Mouse (Mus musculus) cerebellum, adult 2 months (tissue): ENCODE results near the gene Stau1. TPM values are rescaled to one million over a fixed set of nuclear protein-coding genes. Genes with fewer than 3 reads are reported as not detected.

Experiments used
- DNase-seq, 2 experiments: peaks; one replicate each; pipeline ENCODE4 v3.0.0; 2021
- H3K27ac ChIP-seq: fragments of 200-500 bp; 2 replicates; pipeline ENCODE4 v1.5.1; 2012; ENCODE audit warnings: low read length, control low read depth, inconsistent platforms; ENCODE audit not compliant: insufficient read depth
- H3K27me3 ChIP-seq: fragments of 200-500 bp; 2 replicates; pipeline ENCODE4 v1.6.1; 2012; ENCODE audit warnings: inconsistent platforms, mild to moderate bottlenecking, low read length, moderate library complexity; ENCODE audit not compliant: control insufficient read depth, insufficient read depth
- H3K4me1 ChIP-seq: fragments of 200-500 bp; 2 replicates; pipeline ENCODE4 v1.6.1; 2011; ENCODE audit warnings: low read length; ENCODE audit not compliant: control insufficient read depth, insufficient read depth
- H3K4me3 ChIP-seq: fragments of 200-500 bp; replicated peaks from 2 replicates; pipeline ENCODE3; 2011; ENCODE audit warnings: mild to moderate bottlenecking, low read depth, low read length, control low read depth; ENCODE audit not compliant: insufficient read depth
- CTCF ChIP-seq: fragments of 200-500 bp; IDR thresholded peaks from 2 replicates; pipeline ENCODE4 v1.5.1; 2011; ENCODE audit warnings: low read depth, mild to moderate bottlenecking, control low read depth, low read length, moderate library complexity, borderline replicate concordance; ENCODE audit not compliant: insufficient read depth
- POLR2A ChIP-seq: fragments of 200-500 bp; IDR thresholded peaks from 2 replicates; pipeline ENCODE4 v1.6.1; 2011; ENCODE audit warnings: low read length, control low read depth, borderline replicate concordance; ENCODE audit not compliant: insufficient read depth
- WGBS: fragments of 180-500 bp; shearing (Covaris S2); methylation state at CpG from one replicate; pipeline ENCODE4 v1.1.7; 2018; 5-methylcytosine and 5-hydroxymethylcytosine counted together
- polyA plus RNA-seq: library from polyadenylated mRNA; depleted of rRNA; stranded (reverse); fragments of >200 nt; gene quantifications from 2 replicates; pipeline ENCODE4 v1.2.3, GENCODE M21; 2012

Stau1 gene
- polyA plus RNA-seq, 1 experiment = 54.9 TPM

DNA sequence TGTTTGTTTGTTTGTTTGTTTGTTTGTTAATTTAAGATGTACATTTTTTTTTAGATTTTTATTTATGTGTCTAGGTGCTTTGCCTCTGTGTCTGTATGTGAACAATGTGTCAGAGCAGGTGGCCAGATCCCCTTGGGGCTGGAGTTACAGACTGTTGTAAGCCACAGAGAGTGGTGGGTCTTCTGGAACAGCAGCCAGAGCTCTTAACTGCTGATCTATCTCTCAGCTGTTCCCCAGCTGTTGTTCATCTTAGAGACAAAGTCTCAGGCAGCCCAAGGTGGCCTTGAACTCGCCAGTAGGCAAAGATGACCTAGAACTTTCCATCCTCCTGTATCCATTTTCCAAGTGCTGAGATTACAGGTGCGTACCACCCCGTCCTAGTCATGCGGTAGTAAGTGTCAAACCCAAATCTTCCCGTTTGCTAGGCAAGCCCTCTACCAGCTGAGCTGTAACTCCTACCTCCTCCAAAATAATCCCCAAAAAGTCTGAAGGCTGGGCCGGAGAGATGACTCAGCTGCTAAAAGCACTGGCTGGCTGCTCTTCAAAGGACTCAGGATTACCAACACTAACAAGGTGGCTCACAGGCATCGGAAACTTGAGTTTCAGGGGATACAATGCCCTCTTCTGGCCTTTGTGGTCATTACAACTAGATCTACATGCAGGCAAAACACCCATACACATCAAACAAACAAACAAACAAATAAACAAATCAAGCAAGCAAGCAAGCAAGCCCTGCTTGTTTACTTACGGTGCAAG, 8.2 kb upstream of the Stau1 start:
- H3K4me1 ChIP-seq = peaks cover 5% of the 10 kb centered on the region; the same call in 1 of the 2 replicates
- no peaks in the 10 kb centered on the region for H3K27me3 ChIP-seq
- no peak overlapping the region for H3K4me3 ChIP-seq
- TF ChIP-seq CTCF (peak; percentile 56; the same call in 1 of the 2 replicates), POLR2A (no peak)
- WGBS = 41% methylated on average over 8 of the region's 8 CpGs
- peak; percentile 62 to 79 for DNase-seq
- H3K27ac ChIP-seq = no peak overlapping the region

- 70% methylated on average over 9 of the region's 9 CpGs for WGBS
- no peak for TF ChIP-seq CTCF
- no peak for TF ChIP-seq POLR2A
- H3K4me1 ChIP-seq = peaks cover 3% of the 10 kb centered on the region; the same call in 1 of the 2 replicates
Measured at GRCm38 (mm10) chr2:167001486-167001885, 5.4 kb upstream of the Stau1 start.

GRCm38 (mm10) chr2:166996533-166996894, 415 bp upstream of the Stau1 start:
- Histone ChIP-seq H3K4me1 (peaks cover 3% of the 10 kb centered on the region; the same call in 1 of the 2 replicates), H3K27me3 (no peaks in the 10 kb centered on the region), H3K4me3 (peak overlapping the region; percentile 65), H3K27ac (peak overlapping the region; percentile 77)
- no peak for TF ChIP-seq CTCF
- no peak for TF ChIP-seq POLR2A
- 33% methylated on average over 8 of the region's 8 CpGs for WGBS
- no peak for DNase-seq

More at GRCm38 (mm10) chr2:167001486-167001885, 5.4 kb upstream of the Stau1 start:
- no peaks in the 10 kb centered on the region for H3K27me3 ChIP-seq
- H3K27ac ChIP-seq = no peak overlapping the region
- no peak overlapping the region for H3K4me3 ChIP-seq
- no peak for DNase-seq

DNA sequence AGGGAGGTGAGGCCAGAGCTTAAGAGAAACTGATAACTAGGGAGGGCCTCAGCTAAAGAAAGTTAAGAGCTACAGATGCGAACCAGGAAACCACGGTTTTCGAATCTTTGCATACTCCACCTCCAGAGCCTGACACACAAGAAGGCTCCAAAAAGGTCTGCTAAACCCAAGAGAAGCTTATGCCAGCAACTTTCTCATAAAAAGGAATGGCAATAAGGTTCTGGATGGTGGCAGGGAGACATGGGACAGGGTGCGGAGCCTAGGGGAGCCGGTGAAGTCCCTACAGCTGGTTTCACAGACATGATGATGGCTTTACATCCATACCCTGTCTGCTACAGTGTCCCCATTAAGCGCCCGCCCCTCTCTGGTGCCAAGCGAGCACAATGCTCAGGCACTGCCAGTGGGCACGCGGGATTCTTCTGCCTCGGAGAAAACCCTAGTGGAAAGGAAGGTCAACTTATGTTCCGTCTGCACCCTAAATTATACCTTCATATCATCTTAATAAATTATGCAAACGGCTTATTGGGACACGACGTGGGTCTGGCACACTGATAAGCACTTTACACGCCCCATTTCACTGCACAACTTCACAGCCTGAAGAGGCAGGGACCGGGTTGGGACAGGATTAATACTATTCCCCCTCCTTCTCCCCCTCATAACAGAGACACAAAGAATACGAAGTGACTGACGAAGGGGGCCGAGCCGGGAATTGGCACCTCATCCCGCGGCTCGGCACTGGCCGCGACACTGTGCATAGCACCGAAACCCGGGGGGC, 891 bp downstream of the Stau1 start:
- WGBS = 1% methylated on average over 28 of the region's 28 CpGs
- no peak for TF ChIP-seq POLR2A
- TF ChIP-seq CTCF = no peak
- DNase-seq = peak; percentile 34 to 49
- H3K27ac ChIP-seq = peak overlapping the region; percentile 13
- H3K4me1 ChIP-seq = peaks cover 5% of the 10 kb centered on the region; the same call in 1 of the 2 replicates
- H3K4me3 ChIP-seq = peak overlapping the region; percentile 78
- no peaks in the 10 kb centered on the region for H3K27me3 ChIP-seq

GRCm38 (mm10) chr2:166991945-166992344, 4.2 kb downstream of the Stau1 start:
- no peak overlapping the region for H3K27ac ChIP-seq
- no peaks in the 10 kb centered on the region for H3K27me3 ChIP-seq
- no peak for DNase-seq
- H3K4me1 ChIP-seq = peaks cover 5% of the 10 kb centered on the region; the same call in 1 of the 2 replicates
- no peak overlapping the region for H3K4me3 ChIP-seq
- TF ChIP-seq POLR2A (no peak), CTCF (no peak)

GRCm38 (mm10) chr2:166990861-166991260, 5.2 kb downstream of the Stau1 start:
- no peak overlapping the region for H3K4me3 ChIP-seq
- no peak overlapping the region for H3K27ac ChIP-seq
- WGBS = 68% methylated on average over 7 of the region's 7 CpGs
- TF ChIP-seq CTCF (no peak), POLR2A (no peak)
- H3K4me1 ChIP-seq = peaks cover 2% of the 10 kb centered on the region; the same call in 1 of the 2 replicates
- DNase-seq = no peak
- H3K27me3 ChIP-seq = no peaks in the 10 kb centered on the region

DNA sequence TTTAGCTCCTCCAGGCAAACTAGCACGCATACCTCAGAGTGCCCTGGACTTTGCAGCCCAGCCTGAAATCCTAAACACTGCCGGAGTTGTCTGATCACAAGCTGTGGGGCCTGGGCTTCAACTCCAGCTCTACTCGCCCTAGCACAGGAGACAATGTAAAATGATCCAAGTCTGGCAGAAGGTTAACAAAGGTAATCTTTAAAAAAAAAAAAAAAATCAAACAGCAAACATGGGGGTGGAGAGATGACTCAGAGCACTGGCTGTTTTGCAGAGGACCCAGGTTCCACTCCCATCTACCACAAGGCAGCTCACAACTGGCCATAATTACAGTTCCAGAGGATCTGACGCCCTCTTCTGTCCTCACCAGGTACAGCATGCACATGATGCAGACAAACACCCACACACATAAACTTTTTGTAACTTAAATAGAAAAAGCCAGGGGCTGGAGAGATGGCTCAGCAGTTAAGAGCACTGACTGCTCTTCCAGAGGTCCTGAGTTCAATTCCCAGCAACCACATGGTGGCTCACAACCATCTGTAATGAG, 12.7 kb downstream of the Stau1 start:
- DNase-seq = no peak
- H3K4me1 ChIP-seq = no peaks in the 10 kb centered on the region
- TF ChIP-seq POLR2A (no peak), CTCF (no peak)
- H3K4me3 ChIP-seq = no peak overlapping the region
- H3K27ac ChIP-seq = no peak overlapping the region
- H3K27me3 ChIP-seq = no peaks in the 10 kb centered on the region
- 49% methylated on average over 4 of the region's 4 CpGs for WGBS

DNA sequence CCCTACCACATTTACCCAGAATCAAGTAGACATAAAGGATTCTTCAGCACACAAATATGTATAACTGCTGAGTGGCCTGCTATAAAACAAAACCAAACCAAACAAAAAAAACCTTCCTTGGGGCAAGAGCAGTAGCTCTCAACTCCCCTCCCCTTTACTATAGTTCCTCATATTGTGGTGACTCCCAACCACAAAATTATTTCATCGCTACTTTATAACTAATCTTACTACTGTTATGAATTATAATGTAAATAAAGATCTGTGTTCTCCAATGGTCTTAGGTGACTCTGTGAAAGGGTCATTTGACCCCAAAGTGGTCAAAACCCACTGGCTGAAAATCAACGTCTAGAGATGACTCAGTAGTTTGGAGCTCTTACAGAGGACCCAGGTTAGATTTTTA, 15.9 kb downstream of the Stau1 start:
- Histone ChIP-seq H3K4me1 (peaks cover 6% of the 10 kb centered on the region; the same call in 1 of the 2 replicates), H3K27me3 (no peaks in the 10 kb centered on the region), H3K4me3 (no peak overlapping the region), H3K27ac (no peak overlapping the region)
- WGBS = 84% methylated on average over 2 of the region's 2 CpGs
- DNase-seq = no peak
- TF ChIP-seq POLR2A (no peak), CTCF (no peak)
